Mouse (Mus musculus): ENCODE data around the gene Mrpl37. TPM values are rescaled to one million over a fixed set of nuclear protein-coding genes. Genes with fewer than 3 reads are reported as not detected.
A peak's percentile ranks its signal among the peaks of the same experiment; 100 is the strongest.

The Mrpl37 gene
- polyA plus RNA-seq, 1 experiment from 2014 or later: 110 TPM

GRCm38 (mm10) chr4:107042304-107042703 lies 24.4 kb downstream of the Mrpl37 start:
- Histone ChIP-seq H3K27ac (ENCODE audit: low read length) (no peak overlapping the region), H3K27me3 (ENCODE audit: control insufficient read depth, insufficient read depth, low read length) (no peaks in the 10 kb centered on the region), H3K9ac (replicated peaks; ENCODE audit: low read depth, low read length) (no peak overlapping the region), H3K4me2 (replicated peaks; ENCODE audit: low read depth, low read length) (no peak overlapping the region), H3K4me1 (ENCODE audit: control insufficient read depth, insufficient read depth, low read length) (no peaks in the 10 kb centered on the region), H3K9me3 (ENCODE audit: control insufficient read depth, low read depth, low read length) (no peaks in the 10 kb centered on the region), H3K36me3 (ENCODE audit: control insufficient read depth, insufficient read depth, low read length) (peaks cover 72% of the 10 kb centered on the region), H3K4me3 (ENCODE audit: low read depth, low read length) (no peak overlapping the region)
- WGBS: 87% methylated on average over 6 of the region's 6 CpGs
- ATAC-seq (ENCODE audit: insufficient number of reproducible peaks, insufficient read depth, low FRiP score, low read depth): no peak

GRCm38 (mm10) chr4:107039270-107039669 lies 27.4 kb downstream of the Mrpl37 start:
- Histone ChIP-seq H3K36me3 (ENCODE audit: control insufficient read depth, insufficient read depth, low read length) (peaks cover 70% of the 10 kb centered on the region), H3K4me3 (ENCODE audit: low read depth, low read length) (no peak overlapping the region)
- ATAC-seq (ENCODE audit: insufficient number of reproducible peaks, insufficient read depth, low FRiP score, low read depth): no peak

GRCm38 (mm10) chr4:107038303-107038702 lies 28.4 kb downstream of the Mrpl37 start:
- Histone ChIP-seq H3K27ac (ENCODE audit: low read length) (no peak overlapping the region), H3K27me3 (ENCODE audit: control insufficient read depth, insufficient read depth, low read length) (no peaks in the 10 kb centered on the region), H3K4me3 (ENCODE audit: low read depth, low read length) (no peak overlapping the region), H3K4me1 (ENCODE audit: control insufficient read depth, insufficient read depth, low read length) (no peaks in the 10 kb centered on the region), H3K4me2 (replicated peaks; ENCODE audit: low read depth, low read length) (no peak overlapping the region), H3K36me3 (ENCODE audit: control insufficient read depth, insufficient read depth, low read length) (peaks cover 71% of the 10 kb centered on the region), H3K9me3 (ENCODE audit: control insufficient read depth, low read depth, low read length) (no peaks in the 10 kb centered on the region), H3K9ac (replicated peaks; ENCODE audit: low read depth, low read length) (no peak overlapping the region)
- 90% methylated on average over 4 of the region's 4 CpGs for WGBS
- ATAC-seq (ENCODE audit: insufficient number of reproducible peaks, insufficient read depth, low FRiP score, low read depth): no peak

More at GRCm38 (mm10) chr4:107039270-107039669, 27.4 kb downstream of the Mrpl37 start:
- Histone ChIP-seq H3K27ac (ENCODE audit: low read length) (no peak overlapping the region), H3K4me1 (ENCODE audit: control insufficient read depth, insufficient read depth, low read length) (no peaks in the 10 kb centered on the region), H3K27me3 (ENCODE audit: control insufficient read depth, insufficient read depth, low read length) (no peaks in the 10 kb centered on the region), H3K9ac (replicated peaks; ENCODE audit: low read depth, low read length) (no peak overlapping the region), H3K9me3 (ENCODE audit: control insufficient read depth, low read depth, low read length) (no peaks in the 10 kb centered on the region), H3K4me2 (replicated peaks; ENCODE audit: low read depth, low read length) (no peak overlapping the region)
- 77% methylated on average over 8 of the region's 8 CpGs for WGBS

GRCm38 (mm10) chr4:107036985-107037384 lies 29.7 kb downstream of the Mrpl37 start:
- WGBS: 89% methylated on average over 2 of the region's 2 CpGs
- Histone ChIP-seq H3K9me3 (ENCODE audit: control insufficient read depth, low read depth, low read length) (no peaks in the 10 kb centered on the region), H3K27ac (ENCODE audit: low read length) (no peak overlapping the region), H3K36me3 (ENCODE audit: control insufficient read depth, insufficient read depth, low read length) (peaks cover 71% of the 10 kb centered on the region), H3K27me3 (ENCODE audit: control insufficient read depth, insufficient read depth, low read length) (no peaks in the 10 kb centered on the region), H3K4me1 (ENCODE audit: control insufficient read depth, insufficient read depth, low read length) (no peaks in the 10 kb centered on the region), H3K4me3 (ENCODE audit: low read depth, low read length) (no peak overlapping the region), H3K4me2 (replicated peaks; ENCODE audit: low read depth, low read length) (no peak overlapping the region), H3K9ac (replicated peaks; ENCODE audit: low read depth, low read length) (no peak overlapping the region)
- no peak for ATAC-seq (ENCODE audit: insufficient number of reproducible peaks, insufficient read depth, low FRiP score, low read depth)

GRCm38 (mm10) chr4:107035689-107036088 lies 31.0 kb downstream of the Mrpl37 start:
- H3K9me3 ChIP-seq (ENCODE audit: control insufficient read depth, low read depth, low read length): no peaks in the 10 kb centered on the region
- no peak overlapping the region for H3K4me2 ChIP-seq (replicated peaks; ENCODE audit: low read depth, low read length)
- no peak overlapping the region for H3K9ac ChIP-seq (replicated peaks; ENCODE audit: low read depth, low read length)
- no peak overlapping the region for H3K4me3 ChIP-seq (ENCODE audit: low read depth, low read length)
- ATAC-seq (ENCODE audit: insufficient number of reproducible peaks, insufficient read depth, low FRiP score, low read depth): no peak
- H3K4me1 ChIP-seq (ENCODE audit: control insufficient read depth, insufficient read depth, low read length): no peaks in the 10 kb centered on the region
- 81% methylated on average over 4 of the region's 4 CpGs for WGBS
- H3K36me3 ChIP-seq (ENCODE audit: control insufficient read depth, insufficient read depth, low read length): peaks cover 72% of the 10 kb centered on the region
- H3K27me3 ChIP-seq (ENCODE audit: control insufficient read depth, insufficient read depth, low read length): no peaks in the 10 kb centered on the region
- H3K27ac ChIP-seq (ENCODE audit: low read length): no peak overlapping the region

GRCm38 (mm10) chr4:107026451-107026850 lies 40.2 kb downstream of the Mrpl37 start:
- ATAC-seq (ENCODE audit: insufficient number of reproducible peaks, insufficient read depth, low FRiP score, low read depth): no peak
- H3K9me3 ChIP-seq (ENCODE audit: control insufficient read depth, low read depth, low read length): no peaks in the 10 kb centered on the region
- H3K9ac ChIP-seq (replicated peaks; ENCODE audit: low read depth, low read length): no peak overlapping the region
- H3K4me2 ChIP-seq (replicated peaks; ENCODE audit: low read depth, low read length): no peak overlapping the region
- no peaks in the 10 kb centered on the region for H3K27me3 ChIP-seq (ENCODE audit: control insufficient read depth, insufficient read depth, low read length)
- WGBS: 67% methylated on average over 8 of the region's 8 CpGs
- peaks cover 16% of the 10 kb centered on the region for H3K36me3 ChIP-seq (ENCODE audit: control insufficient read depth, insufficient read depth, low read length)
- no peak overlapping the region for H3K27ac ChIP-seq (ENCODE audit: low read length)
- no peak overlapping the region for H3K4me3 ChIP-seq (ENCODE audit: low read depth, low read length)
- 0 out of 2 replicates have a peak, but pooled peaks cover 3% of the 10 kb centered on the region for H3K4me1 ChIP-seq (ENCODE audit: control insufficient read depth, insufficient read depth, low read length)

- no peak overlapping the region for H3K4me2 ChIP-seq (replicated peaks; ENCODE audit: low read depth, low read length)
- 0 out of 2 replicates have a peak, but pooled peaks cover 3% of the 10 kb centered on the region for H3K4me1 ChIP-seq (ENCODE audit: control insufficient read depth, insufficient read depth, low read length)
- H3K27me3 ChIP-seq (ENCODE audit: control insufficient read depth, insufficient read depth, low read length): no peaks in the 10 kb centered on the region
- no peak for ATAC-seq (ENCODE audit: insufficient number of reproducible peaks, insufficient read depth, low FRiP score, low read depth)
- no peak overlapping the region for H3K9ac ChIP-seq (replicated peaks; ENCODE audit: low read depth, low read length)
- no peak overlapping the region for H3K27ac ChIP-seq (ENCODE audit: low read length)
- H3K4me3 ChIP-seq (ENCODE audit: low read depth, low read length): no peak overlapping the region
- H3K9me3 ChIP-seq (ENCODE audit: control insufficient read depth, low read depth, low read length): no peaks in the 10 kb centered on the region
- 77% methylated on average over 5 of the region's 5 CpGs for WGBS
- H3K36me3 ChIP-seq (ENCODE audit: control insufficient read depth, insufficient read depth, low read length): peaks cover 7% of the 10 kb centered on the region; the same call in 1 of the 2 replicates
Measured at GRCm38 (mm10) chr4:107025369-107025768, 41.3 kb downstream of the Mrpl37 start.

- Histone ChIP-seq H3K27ac (ENCODE audit: low read length) (no peak overlapping the region), H3K4me2 (replicated peaks; ENCODE audit: low read depth, low read length) (no peak overlapping the region)
- ATAC-seq (ENCODE audit: insufficient number of reproducible peaks, insufficient read depth, low FRiP score, low read depth): 0 out of 2 replicates have a peak, but pooled peaks have one; percentile 23
Measured at GRCm38 (mm10) chr4:107024899-107025298, 41.8 kb downstream of the Mrpl37 start.

GRCm38 (mm10) chr4:107021464-107021863 lies 45.2 kb downstream of the Mrpl37 start:
- ATAC-seq (ENCODE audit: insufficient number of reproducible peaks, insufficient read depth, low FRiP score, low read depth): no peak

More at GRCm38 (mm10) chr4:107024899-107025298, 41.8 kb downstream of the Mrpl37 start:
- Histone ChIP-seq H3K27me3 (ENCODE audit: control insufficient read depth, insufficient read depth, low read length) (no peaks in the 10 kb centered on the region), H3K4me1 (ENCODE audit: control insufficient read depth, insufficient read depth, low read length) (0 out of 2 replicates have a peak, but pooled peaks cover 3% of the 10 kb centered on the region), H3K9ac (replicated peaks; ENCODE audit: low read depth, low read length) (no peak overlapping the region), H3K9me3 (ENCODE audit: control insufficient read depth, low read depth, low read length) (no peaks in the 10 kb centered on the region), H3K4me3 (ENCODE audit: low read depth, low read length) (no peak overlapping the region), H3K36me3 (ENCODE audit: control insufficient read depth, insufficient read depth, low read length) (peaks cover 3% of the 10 kb centered on the region; the same call in 1 of the 2 replicates)
- 77% methylated on average over 7 of the region's 7 CpGs for WGBS

More at GRCm38 (mm10) chr4:107021464-107021863, 45.2 kb downstream of the Mrpl37 start:
- Histone ChIP-seq H3K9me3 (ENCODE audit: control insufficient read depth, low read depth, low read length) (no peaks in the 10 kb centered on the region), H3K4me1 (ENCODE audit: control insufficient read depth, insufficient read depth, low read length) (peaks cover 21% of the 10 kb centered on the region), H3K36me3 (ENCODE audit: control insufficient read depth, insufficient read depth, low read length) (no peaks in the 10 kb centered on the region; the same call in 1 of the 2 replicates), H3K4me3 (ENCODE audit: low read depth, low read length) (no peak overlapping the region), H3K4me2 (replicated peaks; ENCODE audit: low read depth, low read length) (no peak overlapping the region), H3K9ac (replicated peaks; ENCODE audit: low read depth, low read length) (no peak overlapping the region), H3K27ac (ENCODE audit: low read length) (no peak overlapping the region), H3K27me3 (ENCODE audit: control insufficient read depth, insufficient read depth, low read length) (no peaks in the 10 kb centered on the region)
- WGBS: 75% methylated on average over 3 of the region's 3 CpGs
